Mouse (Mus musculus) myocyte (in vitro differentiated cells): Measurements from ENCODE around the gene Fos.

Experiments used
- E2F4 ChIP-seq: IDR thresholded peaks from one replicate; pipeline ENCODE4 v1.6.1; 2011; ENCODE audit warnings: mild to moderate bottlenecking, control low read depth, moderate library complexity; ENCODE audit not compliant: insufficient read depth
- MAX ChIP-seq: IDR thresholded peaks from one replicate; pipeline ENCODE4 v1.6.1; 2011; ENCODE audit warnings: low read depth, mild to moderate bottlenecking, control low read depth
- MYOD1 ChIP-seq, 3 experiments: IDR thresholded peaks; one replicate each; pipeline ENCODE4 v1.6.1; 2011; ENCODE audit warnings: control low read depth in 2 of 3, low read depth in 2 of 3, mild to moderate bottlenecking in 2 of 3, moderate library complexity in 1 of 3; ENCODE audit not compliant: insufficient read length in 2 of 3, control insufficient read depth in 1 of 3
- MYOG ChIP-seq, 3 experiments: IDR thresholded peaks; one replicate each; pipeline ENCODE4 v1.6.1; 2011; ENCODE audit warnings: control low read depth in 2 of 3, low read depth in 2 of 3, mild to moderate bottlenecking in 2 of 3; ENCODE audit not compliant: insufficient read length in 2 of 3, control insufficient read depth in 1 of 3, insufficient read depth in 1 of 3
- POLR2A ChIP-seq: IDR thresholded peaks from one replicate; pipeline ENCODE4 v1.6.1; 2011; ENCODE audit warnings: low read depth, mild to moderate bottlenecking, control low read depth, moderate library complexity; ENCODE audit not compliant: insufficient read length
- POLR2AphosphoS2 ChIP-seq: IDR thresholded peaks from one replicate; pipeline ENCODE4 v1.6.1; 2011; ENCODE audit warnings: low read depth, control low read depth; ENCODE audit not compliant: insufficient read length
- REST ChIP-seq: IDR thresholded peaks from one replicate; pipeline ENCODE4 v1.6.1; 2011; ENCODE audit warnings: mild to moderate bottlenecking, control low read depth, moderate library complexity; ENCODE audit not compliant: insufficient read depth, insufficient read length
- TCF12 ChIP-seq: IDR thresholded peaks from one replicate; pipeline ENCODE4 v1.6.1; 2011; ENCODE audit warnings: mild to moderate bottlenecking, control low read depth; ENCODE audit not compliant: poor library complexity, insufficient read depth, severe bottlenecking
- USF1 ChIP-seq: IDR thresholded peaks from one replicate; pipeline ENCODE4 v1.6.1; 2011; ENCODE audit warnings: low read depth, mild to moderate bottlenecking, control low read depth, moderate library complexity

DNA sequence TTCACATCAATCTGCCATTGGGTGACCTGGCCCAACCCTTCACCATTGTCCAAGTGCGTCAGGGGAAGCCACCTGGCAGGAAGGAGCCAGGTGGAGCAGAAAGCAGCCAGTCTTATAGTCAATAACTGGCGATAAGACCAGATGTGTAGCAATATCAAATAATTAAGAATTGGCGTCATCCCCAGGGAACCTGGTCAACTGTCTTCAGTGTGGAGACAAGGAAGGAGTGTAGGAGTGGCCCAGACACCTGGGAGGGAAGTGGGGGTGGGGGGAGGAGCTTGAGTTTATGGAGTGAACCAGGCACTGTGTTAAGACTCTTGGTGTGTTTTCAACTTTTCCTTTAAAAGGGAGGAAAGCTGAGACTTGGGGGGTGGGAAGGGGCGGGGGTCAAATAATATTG is 43.7 kb upstream of the Fos start:
- TF ChIP-seq POLR2A (no peak), E2F4 (no peak), POLR2AphosphoS2 (no peak), MYOG (IDR thresholded peaks at IDR 0.05; ENCODE audit: control insufficient read depth in 1 of 3, insufficient read depth in 1 of 3, insufficient read length in 2 of 3, low read depth in 2 of 3) (no peak), REST (no peak), MYOD1 (IDR thresholded peaks at IDR 0.05; ENCODE audit: control insufficient read depth in 1 of 3, insufficient read length in 2 of 3, low read depth in 2 of 3) (no peak), MAX (no peak), USF1 (no peak), TCF12 (no peak)
